Mouse (Mus musculus) T-helper 17 cell (primary cell): ENCODE measurements around the gene 1500009L16Rik.

Experiments
- in situ Hi-C, 2 experiments: fragments of 300-600 bp; cut with MboI, MseI; formaldehyde crosslinking; loops; 1 replicate in 1 of 2; 2 replicates in 1 of 2; pipeline ENCODE4 v1.15.1; 2025; ENCODE audit warnings: high pct_unique_total_duplicates in 2 of 2

1500009L16Rik gene

GRCm38 (mm10) chr10:83760535-83760934 is 37.9 kb downstream of the 1500009L16Rik start:
- in situ Hi-C loops = no loop called here

DNA sequence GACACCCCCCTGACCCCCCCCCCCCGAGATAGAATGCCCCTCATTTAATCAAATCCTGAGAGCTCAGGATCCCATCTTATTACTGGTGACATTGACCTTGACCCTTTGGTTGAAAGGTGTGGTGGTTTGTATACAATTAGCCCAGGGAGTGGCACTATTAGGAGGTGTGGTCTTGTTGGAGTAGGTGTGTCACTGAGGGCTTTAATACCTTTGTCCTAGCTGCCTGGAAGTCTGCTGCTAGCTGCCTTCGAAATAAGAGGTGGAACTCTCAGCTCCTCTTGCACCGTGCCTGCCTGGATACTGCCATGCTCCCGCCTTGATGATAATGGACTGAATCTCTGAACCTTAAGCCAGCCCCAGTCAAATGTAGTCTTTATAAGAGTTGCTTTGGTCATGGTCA is 41.2 kb downstream of the 1500009L16Rik start:
- in situ Hi-C loops = no loop called here

DNA sequence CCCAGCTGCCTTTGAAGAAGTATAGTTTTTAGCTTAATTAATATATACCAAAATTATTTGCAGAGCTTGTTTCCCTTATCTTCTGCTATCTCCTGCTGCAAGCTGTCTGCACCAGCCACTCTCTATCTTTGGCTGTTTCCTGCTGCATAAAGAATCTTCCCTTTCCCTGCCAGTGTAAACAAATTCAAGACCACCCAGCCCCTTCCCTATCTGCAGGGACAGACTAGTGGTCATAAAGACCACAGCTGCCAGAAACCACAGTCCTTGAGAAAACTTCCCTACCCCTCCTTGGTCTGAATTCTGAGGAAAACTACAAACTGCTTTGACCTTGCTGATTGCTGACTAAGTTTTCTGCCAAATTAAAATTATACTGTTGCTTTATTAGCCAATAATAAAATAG is 44.2 kb downstream of the 1500009L16Rik start:
- in situ Hi-C loops = no loop called here

- in situ Hi-C loops = no loop called here
These were observed 53.7 kb downstream of the 1500009L16Rik start for GRCm38 (mm10) chr10:83776272-83776878.

GRCm38 (mm10) chr10:83777253-83777652 is 54.6 kb downstream of the 1500009L16Rik start:
- in situ Hi-C loops = no loop called here

GRCm38 (mm10) chr10:83781854-83782253 is 59.2 kb downstream of the 1500009L16Rik start:
- in situ Hi-C loops = no loop called here

GRCm38 (mm10) chr10:83782371-83783120 is 59.9 kb downstream of the 1500009L16Rik start:
- in situ Hi-C loops = no loop called here

DNA sequence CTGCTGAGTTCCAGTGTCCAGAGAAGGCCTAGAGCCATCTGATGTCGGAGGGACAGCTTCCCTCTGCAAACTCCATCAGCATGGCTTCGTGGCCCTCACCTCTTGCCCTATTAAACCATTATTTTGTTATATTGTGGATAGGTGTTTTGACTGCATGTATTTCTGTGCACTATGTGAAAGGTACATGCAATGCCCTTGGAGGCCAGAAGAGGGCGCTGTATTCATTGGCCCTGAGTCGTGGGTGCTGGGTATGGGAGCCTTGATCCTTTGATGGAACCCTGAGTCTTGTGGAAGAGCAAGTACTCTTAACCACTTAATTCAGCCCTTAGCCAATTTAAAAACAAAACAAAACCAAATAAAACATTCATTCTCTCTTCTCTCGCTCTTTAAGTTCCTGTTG is 62.3 kb downstream of the 1500009L16Rik start:
- in situ Hi-C loops = no loop called here

GRCm38 (mm10) chr10:83785627-83786392 is 63.1 kb downstream of the 1500009L16Rik start:
- in situ Hi-C loops = no loop called here

GRCm38 (mm10) chr10:83795088-83795487 is 72.4 kb downstream of the 1500009L16Rik start:
- in situ Hi-C loops = no loop called here

DNA sequence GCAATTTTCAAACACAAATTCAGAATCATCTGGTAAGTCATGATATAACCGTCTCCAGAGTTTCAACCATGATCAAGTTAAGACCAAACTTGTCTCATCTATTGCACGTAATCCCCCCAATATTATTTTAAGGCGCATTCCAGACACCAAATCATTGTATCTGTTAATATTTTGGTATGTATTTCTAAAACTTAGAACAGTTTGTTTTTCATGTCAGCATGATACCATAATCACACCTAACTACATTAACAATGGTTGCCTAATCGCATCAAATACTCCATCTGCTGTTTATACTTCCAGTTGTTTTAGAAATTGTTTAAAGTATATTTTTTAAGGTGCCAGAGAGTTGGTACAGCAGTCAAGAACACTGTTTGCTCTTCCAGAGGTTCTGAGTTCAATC is 72.8 kb downstream of the 1500009L16Rik start:
- in situ Hi-C loops = no loop called here

DNA sequence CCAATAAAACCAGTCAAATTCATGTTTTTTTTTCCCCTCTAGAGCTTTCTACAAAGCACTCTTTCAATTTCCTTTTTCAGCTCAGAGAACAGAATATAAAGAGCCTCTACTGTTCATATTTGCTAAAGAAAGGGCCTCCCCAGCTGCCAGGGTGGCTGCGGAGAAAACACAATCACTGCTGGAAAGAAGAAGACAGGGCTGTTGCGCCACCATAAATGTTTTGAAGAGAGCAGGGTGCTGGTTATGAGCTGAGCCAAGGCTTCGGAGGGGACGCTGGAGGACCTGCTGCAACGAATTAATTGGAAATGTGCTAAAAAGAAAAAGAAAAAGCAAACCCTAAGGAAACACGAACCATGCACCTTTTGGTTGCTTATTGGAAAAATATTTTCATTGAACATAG is 81.4 kb downstream of the 1500009L16Rik start:
- in situ Hi-C loops = no loop called here

- in situ Hi-C loops = no loop called here
These were observed 82.6 kb downstream of the 1500009L16Rik start for GRCm38 (mm10) chr10:83805201-83805718.

DNA sequence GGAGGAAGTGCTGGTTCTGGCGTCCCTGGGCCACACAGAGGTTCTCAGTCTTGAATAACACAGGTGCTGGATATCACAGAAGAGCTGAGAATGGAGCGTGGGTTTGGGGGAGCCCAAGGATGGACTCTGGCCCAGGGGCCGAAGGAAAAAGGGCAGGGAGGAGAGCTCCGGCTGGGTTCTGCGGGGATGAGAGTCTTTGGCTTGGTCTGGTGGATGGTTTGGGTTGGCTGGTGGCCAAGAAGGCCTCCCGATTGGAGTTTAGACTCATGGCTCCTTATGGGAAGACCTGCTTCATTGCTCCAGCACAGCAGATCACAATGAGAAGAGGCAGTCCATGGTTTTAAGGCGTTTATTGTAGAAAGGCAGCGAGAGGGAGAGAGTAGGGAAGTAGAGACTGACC is 84.6 kb downstream of the 1500009L16Rik start:
- in situ Hi-C loops = no loop called here
